Mouse (Mus musculus) bone marrow, adult 2 months (tissue): Measurements from ENCODE around the gene Arid2.

Experiments
- CTCF ChIP-seq: fragments of 200-500 bp; IDR thresholded peaks from 2 replicates; pipeline ENCODE4 v1.5.1; 2011; ENCODE audit warnings: low read length, control low read depth; ENCODE audit not compliant: control insufficient read depth, insufficient read depth
- POLR2A ChIP-seq: fragments of 200-500 bp; IDR thresholded peaks from 2 replicates; pipeline ENCODE4 v1.6.1; 2011; ENCODE audit warnings: low read depth, mild to moderate bottlenecking, control low read depth, low read length, borderline replicate concordance; ENCODE audit not compliant: control insufficient read depth

DNA sequence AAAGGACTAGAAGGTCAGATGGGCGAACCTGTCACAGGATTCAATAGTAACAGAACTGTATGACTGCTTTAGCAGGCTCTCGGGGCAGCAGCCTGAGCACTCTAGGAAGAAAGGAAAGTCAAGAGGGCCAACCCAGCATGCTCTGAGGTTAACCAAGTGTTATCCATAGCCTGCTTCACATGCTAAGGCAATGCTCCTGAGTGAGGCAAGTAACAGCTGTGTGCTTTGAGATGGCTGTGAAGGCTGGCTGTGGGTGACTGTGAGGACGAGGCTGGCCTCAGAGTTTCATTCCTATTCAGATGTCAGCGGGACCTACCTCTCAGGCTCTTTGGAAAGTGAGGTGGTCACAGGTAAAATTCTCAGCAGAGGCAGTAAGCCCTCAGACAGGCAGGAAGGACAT lies 118.9 kb downstream of the Arid2 start:
- no peak for TF ChIP-seq CTCF
- TF ChIP-seq POLR2A: no peak
